Mouse (Mus musculus) c-Kit-negative CD71-positive TER-119-positive erythroid progenitor cells, embryonic 14.5 days (primary cell): ENCODE results near the gene Catspere2.

Source experiments
- DNase-seq: peaks from one replicate; pipeline ENCODE4 v3.0.0-alpha.2; 2013; ENCODE audit warnings: low read depth, low spot score

Catspere2 gene

DNA sequence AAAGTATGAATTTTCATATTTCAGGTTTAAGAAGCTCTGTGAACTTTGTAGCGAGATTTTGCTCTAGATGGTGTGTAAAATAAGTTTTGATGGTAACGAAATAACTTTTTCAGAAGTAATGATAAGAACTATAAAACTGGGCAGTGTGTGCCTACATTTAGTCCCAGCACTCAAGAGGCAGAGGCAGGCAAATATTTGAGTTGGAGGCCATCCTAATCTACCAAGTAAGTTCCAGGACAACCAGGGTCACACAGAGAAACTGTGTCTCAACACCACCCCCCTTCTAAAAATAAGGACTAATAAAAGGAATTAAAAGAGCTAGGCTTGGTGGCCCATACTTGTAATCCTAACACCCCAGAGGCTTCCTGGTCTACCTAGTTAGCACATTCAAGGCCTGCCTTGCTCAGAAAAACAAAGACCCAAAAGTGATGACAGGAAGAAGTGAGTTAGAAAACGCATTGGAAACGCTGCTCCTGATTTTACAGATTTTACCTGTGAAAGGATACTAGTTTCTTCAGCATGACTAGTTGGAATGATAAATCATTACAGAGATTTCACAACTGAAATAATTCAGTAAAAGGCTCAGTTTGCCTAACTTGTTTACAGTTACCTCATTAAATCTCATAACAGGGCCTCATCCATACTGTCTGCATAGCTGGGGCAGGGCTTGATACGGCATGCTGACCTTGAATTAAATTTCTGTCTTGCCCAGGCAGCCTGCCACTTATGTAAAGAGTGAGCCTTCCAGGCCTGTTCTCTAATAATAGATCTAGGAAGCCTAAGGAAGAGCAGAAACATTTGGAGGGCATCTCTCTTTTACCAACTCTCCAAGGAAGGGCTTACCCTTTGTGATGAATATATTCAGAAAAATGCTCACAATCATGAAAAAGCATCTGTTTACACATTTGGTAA, 236.2 kb downstream of the Catspere2 start:
- DNase-seq: no peak
